Comparison of ENCODE assay signal across 16 mouse cellular contexts in the genomic region with DNA sequence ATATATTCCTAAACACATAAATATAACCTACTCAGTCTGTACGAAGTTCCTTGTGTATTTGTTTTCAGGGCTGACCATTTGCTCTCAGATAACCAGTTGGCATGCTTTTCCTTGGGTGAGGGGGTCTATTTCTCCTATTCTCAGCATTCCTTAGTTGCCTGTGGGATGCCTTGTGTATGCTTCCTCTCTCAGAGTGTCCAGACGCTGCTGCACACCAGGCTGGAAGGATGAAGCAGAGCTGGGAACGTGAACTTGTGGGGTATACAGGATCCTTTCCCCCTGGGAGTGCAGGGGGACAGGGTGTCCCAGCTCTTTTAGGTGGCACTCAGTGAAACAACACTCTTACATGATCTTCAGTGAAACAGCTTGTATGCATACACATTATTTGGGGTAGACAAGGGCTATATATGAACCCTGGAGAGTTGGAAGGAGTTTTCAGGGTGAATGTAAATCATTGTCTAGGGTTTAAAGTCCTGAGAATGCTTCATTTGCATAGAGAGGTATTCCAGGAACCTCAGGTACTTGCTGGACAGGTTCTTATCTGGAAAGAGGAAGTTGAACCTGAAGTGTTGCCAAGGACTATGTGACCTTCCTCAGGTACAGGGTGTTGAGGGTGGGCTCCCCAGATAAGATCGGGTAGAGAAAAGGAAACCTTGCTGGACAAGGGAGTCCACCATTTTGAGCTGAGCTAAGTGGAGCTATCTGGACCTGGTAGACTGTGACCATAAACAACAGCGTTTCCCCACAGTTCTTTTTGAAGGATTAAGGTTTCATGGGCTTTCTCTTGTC. TPM values are rescaled to one million over a fixed set of nuclear protein-coding genes. Genes with fewer than 3 reads are reported as not detected.
DNase-seq lines count a peak whose midpoint lies in the region; ATAC-seq lines count a peak whose summit lies in the region.
"Had no signal": no experiment of that assay in that cellular context is flagged by ENCODE, and none has a peak within 500 bp of the region (broad histone marks: within the 10 kb centered on the region; RNA-seq: fewer than 3 reads in every experiment).

No protein-coding gene starts in this region.

- WGBS in heart, embryonic 12.5 days: 58% methylated on average over 5 of the region's 5 CpGs

- no peaks in the 10 kb centered on the region for H3K4me1 ChIP-seq in heart, embryonic 12.5 days (replicated peaks)
- H3K4me1 ChIP-seq: neural tube, embryonic 15.5 days had no signal

- no peaks in the 10 kb centered on the region for H3K36me3 ChIP-seq in heart, embryonic 12.5 days
- H3K36me3 ChIP-seq: neural tube, embryonic 15.5 days had no signal

- H3K9me3 ChIP-seq in heart, embryonic 12.5 days (replicated peaks): no peaks in the 10 kb centered on the region
- H3K9me3 ChIP-seq: neural tube, embryonic 15.5 days had no signal

- DNase-seq in urinary bladder, postnatal 14 days (ENCODE audit: low spot score): peak; percentile 24
- no peak for DNase-seq in urinary bladder, postnatal 25 days (ENCODE audit: low spot score)
- peak; percentile 15 to 52 for DNase-seq in kidney, adult 8-10 months
- DNase-seq in kidney, postnatal 4 days: peak; percentile 1
- DNase-seq in frontal cortex, postnatal 25 days (ENCODE audit: low spot score in 2 of 2): no peak
- no peak for DNase-seq in right cerebral cortex, postnatal 36 days (ENCODE audit: low spot score in 2 of 2)
- DNase-seq: adrenal gland, postnatal 25 days; cerebellum, adult 9-11 months; gastrocnemius, postnatal 10 days; heart, postnatal 10 days had no signal

- no peak overlapping the region for H3K4me2 ChIP-seq in heart, embryonic 12.5 days
- H3K4me2 ChIP-seq: hindbrain, embryonic 14.5 days; midbrain, embryonic 11.5 days; neural tube, embryonic 15.5 days had no signal

- no peak overlapping the region for H3K27ac ChIP-seq in heart, embryonic 12.5 days (ENCODE audit: poor library complexity, severe bottlenecking)
- H3K27ac ChIP-seq: hindbrain, embryonic 14.5 days; left cerebral cortex, adult 2 months; neural tube, embryonic 15.5 days had no signal

- no peaks in the 10 kb centered on the region; the same call in 1 of the 2 replicates for H3K27me3 ChIP-seq in heart, embryonic 12.5 days (replicated peaks)
- H3K27me3 ChIP-seq: neural tube, embryonic 15.5 days had no signal

- no peak overlapping the region for H3K9ac ChIP-seq in heart, embryonic 12.5 days
- H3K9ac ChIP-seq: hindbrain, embryonic 14.5 days; neural tube, embryonic 15.5 days had no signal

- H3K4me3 ChIP-seq in heart, embryonic 12.5 days: no peak overlapping the region
- H3K4me3 ChIP-seq: left cerebral cortex, adult 2 months; neural tube, embryonic 15.5 days had no signal

- no peak for ATAC-seq in heart, embryonic 12.5 days (ENCODE audit: insufficient number of reproducible peaks, low FRiP score)
- ATAC-seq: forebrain, embryonic 14.5 days had no signal

RNA-seq across cellular contexts. Expression of a gene that starts 38.6 kb away (rescaled TPM):
- polyA plus RNA-seq in heart, embryonic 12.5 days (2016; fragmentation: Nextera tagmentation; extraction: Ambion mirVana): 32.3 and 32.7 TPM in 2 replicates

RNA-seq across cellular contexts. Expression of a gene that starts 44.3 kb away (rescaled TPM):
- polyA plus RNA-seq in heart, embryonic 12.5 days (2016; fragmentation: Nextera tagmentation; extraction: Ambion mirVana): 1.6 TPM in 2 replicates

Comparison
In these comparisons a context has a peak if more than half of its experiments do, and no peak if none do; other contexts are left out.
1. DNase-seq: peak in urinary bladder, postnatal 14 days (single experiment), kidney, adult 8-10 months (2 of 2) and kidney, postnatal 4 days (2 of 2); none in urinary bladder, postnatal 25 days (single experiment), frontal cortex, postnatal 25 days (0 of 2) and right cerebral cortex, postnatal 36 days (0 of 2).